Mouse (Mus musculus): Measurements from ENCODE around the gene Basp1.

DNA sequence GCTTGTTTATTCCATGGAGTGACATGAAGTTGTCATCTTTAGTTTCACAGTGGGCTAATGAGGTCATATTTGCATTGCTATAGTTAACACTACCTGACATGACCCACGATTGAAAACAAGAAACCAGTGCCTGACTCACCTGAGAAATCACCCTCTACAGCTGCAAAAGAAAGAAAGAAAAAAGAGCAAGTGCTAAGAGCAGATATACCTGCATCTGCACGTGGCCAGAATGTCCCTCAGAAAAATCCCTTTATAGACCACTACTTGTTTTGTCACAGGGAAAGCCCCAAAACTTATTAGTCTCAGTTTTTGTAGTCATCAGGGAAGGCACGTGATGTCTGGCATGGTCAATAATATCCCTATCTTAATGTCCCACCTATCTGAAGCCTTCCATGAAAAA is 11.6 kb downstream of the Basp1 start:
- no peak for TF ChIP-seq EP300 (IDR thresholded peaks at IDR 0.05; ENCODE audit: low read depth)
- TF ChIP-seq CTCF (IDR thresholded peaks at IDR 0.05; ENCODE audit: low read depth): no peak
